Mouse (Mus musculus): ENCODE data around the gene Srrm1. TPM values are rescaled to one million over a fixed set of nuclear protein-coding genes. Genes with fewer than 3 reads are reported as not detected.

The Srrm1 gene
- polyA plus RNA-seq, 1 experiment: 19.5 TPM

GRCm38 (mm10) chr4:135309112-135309659, 43.9 kb downstream of the Srrm1 start:
- 86% methylated on average over 9 of the region's 9 CpGs for WGBS
- no peak for DNase-seq (ENCODE audit: low read depth, low spot score)

- 29% methylated on average over 17 of the region's 17 CpGs for WGBS
- no peak for DNase-seq (ENCODE audit: low read depth, low spot score)
Observed at GRCm38 (mm10) chr4:135306971-135307632, 46.0 kb downstream of the Srrm1 start.

- no peak for DNase-seq (ENCODE audit: low read depth, low spot score)
- WGBS: 16% methylated on average over 4 of the region's 4 CpGs
Observed at GRCm38 (mm10) chr4:135306533-135306932, 46.6 kb downstream of the Srrm1 start.

DNA sequence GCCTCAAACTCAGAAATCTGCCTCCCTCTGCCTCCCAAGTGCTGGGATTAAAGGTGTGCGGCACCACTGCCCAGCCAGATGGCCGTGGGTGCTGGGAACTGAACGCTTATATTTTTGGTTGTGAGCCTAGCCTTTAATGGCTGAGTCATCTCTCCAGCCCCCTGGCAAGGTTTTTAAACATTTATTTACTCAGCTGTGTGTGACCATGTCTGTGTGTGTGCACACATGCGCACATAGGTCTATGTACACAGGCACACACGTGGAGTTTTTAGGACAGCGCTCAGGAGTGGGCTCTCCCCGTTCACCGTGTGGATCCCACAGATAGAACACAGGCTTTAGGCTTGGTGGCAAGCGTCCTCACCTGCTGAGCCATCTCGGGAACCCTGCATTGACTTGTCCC, 50.9 kb downstream of the Srrm1 start:
- 54% methylated on average over 10 of the region's 10 CpGs for WGBS
- DNase-seq (ENCODE audit: low read depth, low spot score): no peak

DNA sequence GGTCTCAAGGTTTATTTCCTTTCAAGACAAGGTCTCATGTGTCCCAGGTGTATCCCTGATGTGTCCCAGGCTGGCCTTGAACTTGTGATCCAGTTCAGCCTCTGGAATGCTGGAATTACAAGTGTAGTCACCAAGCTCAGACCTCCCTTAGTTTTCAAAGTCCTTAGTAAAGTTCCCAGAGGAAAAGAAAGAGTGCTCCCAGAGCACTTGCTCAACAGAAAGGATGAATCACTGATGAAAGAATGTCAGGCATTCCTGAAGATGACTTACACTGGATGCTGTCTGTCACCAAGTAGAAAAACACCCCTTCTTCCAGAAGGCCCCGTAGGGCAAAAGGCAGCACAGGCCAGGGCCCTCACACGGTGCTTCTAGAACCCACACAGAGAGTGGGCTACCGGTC, 52.0 kb downstream of the Srrm1 start:
- DNase-seq (ENCODE audit: low read depth, low spot score): no peak
- WGBS: 78% methylated on average over 3 of the region's 3 CpGs

DNA sequence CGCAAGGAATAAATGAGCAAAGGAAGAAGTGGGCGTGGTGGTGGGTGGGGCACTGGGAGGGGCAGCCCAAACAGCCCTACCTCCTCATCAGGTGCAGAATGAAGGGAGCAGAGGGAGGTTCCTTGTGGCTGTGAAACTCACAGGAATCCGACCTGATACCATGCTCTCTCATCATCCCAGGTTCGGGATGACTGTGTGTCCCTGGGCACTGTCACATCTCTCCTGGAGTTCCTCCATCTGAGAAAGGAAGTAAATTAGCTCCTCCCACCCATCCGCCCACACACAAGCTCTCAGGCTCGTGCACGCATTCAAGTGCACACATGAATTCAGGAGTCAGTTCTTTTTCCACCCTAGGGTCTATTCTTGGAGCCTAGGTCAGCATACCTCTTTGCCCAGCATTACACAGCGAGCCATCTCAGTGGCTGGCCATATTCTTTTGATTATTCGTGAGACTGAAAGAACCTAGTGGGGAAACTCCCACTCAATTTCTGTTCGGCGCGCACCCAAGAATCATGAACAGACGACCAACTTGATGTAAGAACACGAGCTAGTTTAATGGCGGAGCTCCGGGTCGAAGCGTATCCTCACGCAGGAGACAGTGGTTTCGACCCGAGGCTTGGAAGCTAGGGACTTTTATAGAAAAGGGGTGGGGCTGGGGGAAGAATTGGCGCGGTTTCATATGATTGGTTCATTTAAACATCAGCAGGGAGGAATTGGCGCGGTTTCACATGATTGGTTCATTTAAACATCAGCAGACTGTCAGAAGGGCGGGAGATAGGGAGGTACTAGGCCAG, 52.7 kb downstream of the Srrm1 start:
- DNase-seq (ENCODE audit: low read depth, low spot score): no peak
- 84% methylated on average over 26 of the region's 26 CpGs for WGBS

GRCm38 (mm10) chr4:135298680-135299079, 54.4 kb downstream of the Srrm1 start:
- 48% methylated on average over 10 of the region's 10 CpGs for WGBS
- no peak for DNase-seq (ENCODE audit: low read depth, low spot score)

GRCm38 (mm10) chr4:135297931-135298546, 55.1 kb downstream of the Srrm1 start:
- 57% methylated on average over 15 of the region's 15 CpGs for WGBS
- no peak for DNase-seq (ENCODE audit: low read depth, low spot score)

GRCm38 (mm10) chr4:135297146-135297545, 56.0 kb downstream of the Srrm1 start:
- WGBS: 93% methylated on average over 7 of the region's 7 CpGs

GRCm38 (mm10) chr4:135296565-135296964, 56.6 kb downstream of the Srrm1 start:
- DNase-seq (ENCODE audit: low read depth, low spot score): no peak

More at GRCm38 (mm10) chr4:135297146-135297545, 56.0 kb downstream of the Srrm1 start:
- DNase-seq (ENCODE audit: low read depth, low spot score): no peak

GRCm38 (mm10) chr4:135293813-135294212, 59.3 kb downstream of the Srrm1 start:
- DNase-seq (ENCODE audit: low read depth, low spot score): no peak
- 81% methylated on average over 3 of the region's 3 CpGs for WGBS

DNA sequence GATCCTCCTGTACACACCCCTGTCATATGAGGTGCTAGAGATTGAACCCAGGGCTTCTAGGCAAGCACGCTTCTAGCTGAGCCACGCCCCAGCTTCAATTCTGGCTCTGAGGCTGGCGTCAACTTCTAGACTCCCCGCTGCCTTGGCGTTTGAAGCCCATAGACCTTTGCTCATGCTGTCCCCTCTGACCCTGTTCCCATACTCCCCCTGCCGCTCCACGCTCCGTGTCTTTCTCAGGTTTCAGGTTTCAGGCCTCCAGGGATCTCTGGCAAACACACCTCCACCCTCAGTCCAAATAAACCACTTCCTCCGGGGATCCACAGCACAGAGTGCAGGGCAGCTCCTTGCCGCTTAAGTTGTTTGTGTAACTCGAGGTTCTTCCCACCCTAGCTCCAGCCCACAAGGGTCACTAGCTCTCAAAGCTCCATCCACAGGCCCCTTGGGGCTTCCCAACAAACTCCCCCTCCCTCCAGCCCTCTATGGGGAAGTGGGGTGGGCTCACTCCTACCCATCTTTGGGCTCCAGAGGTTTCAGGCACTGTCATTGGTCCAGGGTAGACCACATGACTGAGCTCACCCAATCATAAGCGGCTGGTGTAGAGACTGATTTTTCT, 60.5 kb downstream of the Srrm1 start:
- 9% methylated on average over 12 of the region's 12 CpGs for WGBS
- no peak for DNase-seq (ENCODE audit: low read depth, low spot score)

DNA sequence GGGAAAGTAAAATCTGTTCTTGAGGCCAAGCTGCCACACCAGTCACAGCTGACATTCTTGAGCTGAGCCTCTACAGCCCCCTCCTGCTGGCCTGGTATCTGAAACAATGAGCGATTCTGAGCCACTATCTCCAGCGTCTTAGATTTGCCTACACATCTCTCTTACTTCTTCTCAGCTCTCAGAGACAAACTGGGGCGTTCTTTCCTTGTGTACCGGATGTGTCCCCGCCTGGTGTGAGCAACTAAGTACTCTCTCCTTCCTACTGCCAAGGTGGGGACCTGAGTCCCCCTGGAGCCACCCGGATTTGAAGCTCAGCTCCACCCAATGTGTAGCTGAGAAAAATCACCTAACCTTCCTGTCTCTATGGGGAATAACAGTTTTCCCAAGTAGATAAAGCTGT, 61.3 kb downstream of the Srrm1 start:
- no peak for DNase-seq (ENCODE audit: low read depth, low spot score)
- 59% methylated on average over 6 of the region's 6 CpGs for WGBS

DNA sequence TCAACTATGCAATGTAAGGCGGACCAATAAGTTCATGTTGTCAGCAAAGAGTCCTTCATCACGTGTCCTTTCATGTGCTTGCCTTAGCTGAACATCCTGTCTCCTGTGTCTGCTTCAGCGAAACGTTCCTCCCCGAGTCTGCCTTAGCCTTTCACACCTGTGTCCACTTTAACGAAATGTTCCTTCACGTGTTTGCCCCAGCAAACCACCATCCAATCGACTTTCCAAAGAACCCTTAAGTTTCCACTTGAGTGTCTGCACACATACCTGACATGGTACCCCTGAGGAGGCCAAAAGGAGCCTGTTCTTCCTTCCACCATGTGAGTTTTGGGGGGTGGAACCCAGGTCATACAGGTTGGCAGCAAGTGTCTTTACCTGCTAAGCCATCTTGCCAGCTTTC, 61.9 kb downstream of the Srrm1 start:
- 95% methylated on average over 8 of the region's 8 CpGs for WGBS
- DNase-seq (ENCODE audit: low read depth, low spot score): no peak

GRCm38 (mm10) chr4:135287975-135288374, 65.1 kb downstream of the Srrm1 start:
- no peak for DNase-seq (ENCODE audit: low read depth, low spot score)
- 40% methylated on average over 3 of the region's 3 CpGs for whole genome bisulfite sequencing

DNA sequence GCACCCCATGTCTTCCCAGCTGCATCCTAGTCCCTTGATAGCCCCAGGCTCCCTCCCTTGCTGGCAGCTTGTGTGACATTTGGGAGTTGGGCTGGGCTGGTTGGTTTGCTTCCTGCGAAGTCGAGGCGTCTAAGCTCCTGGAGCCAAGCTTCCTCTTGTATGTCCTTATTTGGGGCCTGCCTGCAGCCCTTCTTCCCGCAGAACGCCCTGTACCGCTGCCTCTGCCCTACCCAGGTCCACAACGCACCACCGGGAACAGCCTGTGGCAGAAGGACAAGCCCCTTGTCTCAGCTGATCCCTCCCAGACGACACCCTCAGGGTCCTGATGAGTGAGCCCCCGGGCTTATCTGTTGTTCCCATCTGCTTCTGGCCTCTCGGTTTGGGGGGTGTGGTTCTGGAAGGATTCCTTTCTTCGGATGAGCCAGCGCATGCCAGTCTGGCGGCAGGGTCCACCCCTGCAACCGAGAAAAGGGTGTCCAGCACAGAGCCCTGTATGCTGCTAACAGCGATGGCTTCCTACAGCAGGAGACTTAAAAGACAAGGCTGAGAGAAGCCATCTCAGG, 66.2 kb downstream of the Srrm1 start:
- DNase-seq (ENCODE audit: low read depth, low spot score): no peak
- WGBS: 5% methylated on average over 16 of the region's 16 CpGs

DNA sequence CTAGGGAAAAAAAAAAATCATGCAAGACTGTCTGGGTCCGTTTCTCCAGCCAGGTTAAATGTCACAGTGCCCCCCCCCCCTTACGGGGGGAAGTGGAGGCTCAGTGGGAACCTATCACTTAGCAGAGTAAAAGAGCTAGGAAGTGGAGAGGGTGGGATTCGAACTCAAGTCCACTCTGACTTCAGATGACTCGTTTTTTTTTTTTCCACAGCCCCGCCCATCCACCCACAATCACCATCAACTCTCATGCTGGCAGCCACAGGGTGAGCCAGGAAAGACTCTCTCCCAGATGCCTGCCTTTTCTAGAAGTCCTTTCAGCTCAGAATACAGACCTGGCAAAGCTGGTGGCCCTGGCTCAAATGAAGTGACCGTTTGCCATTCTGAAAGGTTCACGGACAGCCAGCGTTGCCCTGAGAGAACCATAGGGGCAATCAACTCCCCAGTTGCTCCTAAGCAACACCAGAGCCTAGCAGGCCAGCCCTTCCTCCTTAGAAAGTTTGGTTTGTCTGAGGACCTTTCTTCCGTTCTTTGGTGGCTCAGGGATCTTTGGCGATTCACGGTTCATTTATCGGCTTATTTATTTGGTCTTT, 67.0 kb downstream of the Srrm1 start:
- 58% methylated on average over 12 of the region's 12 CpGs for WGBS
- no peak for DNase-seq (ENCODE audit: low read depth, low spot score)

- WGBS: 57% methylated on average over 8 of the region's 8 CpGs
- no peak for DNase-seq (ENCODE audit: low read depth, low spot score)
Observed at GRCm38 (mm10) chr4:135285436-135285835, 67.7 kb downstream of the Srrm1 start.

- no peak for DNase-seq (ENCODE audit: low read depth, low spot score)
- 88% methylated on average over 7 of the region's 7 CpGs for WGBS
Observed at GRCm38 (mm10) chr4:135283875-135284274, 69.2 kb downstream of the Srrm1 start.

Data from large intestine, adult 2 months (tissue).